ENCODE assay signal across 17 mouse cellular contexts in genomic region chr11:63791004-63791862, GRCm38 (mm10).
DNase-seq lines count a peak whose midpoint lies in the region; ATAC-seq and TF ChIP-seq lines count a peak whose summit lies in the region.
"Had no signal": no experiment of that assay in that cellular context is flagged by ENCODE, and none has a peak within 500 bp of the region (broad histone marks: within the 10 kb centered on the region; RNA-seq: fewer than 3 reads in every experiment).

No protein-coding gene starts in this region.

- no peak for TF ChIP-seq CTCF in forebrain, postnatal 0 days (IDR thresholded peaks at IDR 0.05; ENCODE audit: low read depth)

- H3K27me3 ChIP-seq in forebrain, embryonic 10.5 days (ENCODE audit: poor library complexity, severe bottlenecking), result peaks cover 70% of the 10 kb centered on the region
- H3K27me3 ChIP-seq in forebrain, postnatal 0 days (ENCODE audit: insufficient read depth, low read length), result no peaks in the 10 kb centered on the region; the same call in 1 of the 2 replicates
- peaks cover 11% of the 10 kb centered on the region; the same call in 1 of the 2 replicates for H3K27me3 ChIP-seq in heart, embryonic 12.5 days (replicated peaks)
- H3K27me3 ChIP-seq in liver, embryonic 11.5 days (replicated peaks; ENCODE audit: control insufficient read depth, insufficient read depth, low read length), result no peaks in the 10 kb centered on the region
- H3K27me3 ChIP-seq in kidney, embryonic 14.5 days (ENCODE audit: control insufficient read depth, insufficient read depth, low read length), result no peaks in the 10 kb centered on the region; the same call in 1 of the 2 replicates

- no peaks in the 10 kb centered on the region for H3K9me3 ChIP-seq in forebrain, embryonic 10.5 days
- H3K9me3 ChIP-seq in forebrain, postnatal 0 days (ENCODE audit: low read length), result no peaks in the 10 kb centered on the region
- no peaks in the 10 kb centered on the region for H3K9me3 ChIP-seq in heart, embryonic 12.5 days (replicated peaks)
- H3K9me3 ChIP-seq in liver, embryonic 11.5 days (ENCODE audit: control insufficient read depth, low read length), result no peaks in the 10 kb centered on the region
- no peaks in the 10 kb centered on the region for H3K9me3 ChIP-seq in kidney, embryonic 14.5 days (ENCODE audit: control insufficient read depth, low read length)

- H3K27ac ChIP-seq in forebrain, embryonic 10.5 days, result 0 out of 2 replicates have a peak overlapping the region, but pooled peaks have one; percentile 20
- H3K27ac ChIP-seq in forebrain, postnatal 0 days (ENCODE audit: low read depth, low read length), result no peak overlapping the region
- no peak overlapping the region for H3K27ac ChIP-seq in heart, embryonic 12.5 days (ENCODE audit: poor library complexity, severe bottlenecking)
- peak overlapping the region; percentile 56 for H3K27ac ChIP-seq in liver, embryonic 11.5 days (ENCODE audit: low read depth, low read length)
- no peak overlapping the region for H3K27ac ChIP-seq in kidney, embryonic 14.5 days (ENCODE audit: low read depth, low read length)
- H3K27ac ChIP-seq: hindbrain, embryonic 14.5 days; left cerebral cortex, adult 2 months had no signal

- WGBS in forebrain, embryonic 10.5 days, result 43% methylated on average over 13 of the region's 13 CpGs
- WGBS in forebrain, postnatal 0 days, result 29% methylated on average over 13 of the region's 13 CpGs
- WGBS in heart, embryonic 12.5 days, result 30% methylated on average over 13 of the region's 13 CpGs
- 50% methylated on average over 13 of the region's 13 CpGs for WGBS in liver, embryonic 11.5 days
- 64% methylated on average over 13 of the region's 13 CpGs for WGBS in kidney, embryonic 14.5 days

- H3K9ac ChIP-seq in forebrain, postnatal 0 days, result no peak overlapping the region
- no peak overlapping the region for H3K9ac ChIP-seq in heart, embryonic 12.5 days
- H3K9ac ChIP-seq in liver, embryonic 11.5 days (ENCODE audit: low read depth, low read length), result no peak overlapping the region
- H3K9ac ChIP-seq in kidney, embryonic 14.5 days (ENCODE audit: low read depth, low read length), result no peak overlapping the region
- H3K9ac ChIP-seq: hindbrain, embryonic 14.5 days had no signal

- H3K4me2 ChIP-seq in forebrain, postnatal 0 days (ENCODE audit: low read depth), result no peak overlapping the region
- H3K4me2 ChIP-seq in heart, embryonic 12.5 days, result peak overlapping the region; percentile 30
- H3K4me2 ChIP-seq in liver, embryonic 11.5 days, result no peak overlapping the region
- H3K4me2 ChIP-seq in kidney, embryonic 14.5 days (replicated peaks; ENCODE audit: low read depth, low read length), result no peak overlapping the region
- H3K4me2 ChIP-seq: hindbrain, embryonic 14.5 days had no signal

- intact Hi-C loops in heart, postnatal 25 days (cut with DNase I), result no loop called here

- no peak for ATAC-seq in forebrain, postnatal 0 days
- ATAC-seq in heart, embryonic 12.5 days (ENCODE audit: insufficient number of reproducible peaks, low FRiP score), result no peak
- no peak for ATAC-seq in liver, embryonic 11.5 days (replicated peaks; ENCODE audit: low FRiP score)
- no peak for ATAC-seq in kidney, embryonic 14.5 days (ENCODE audit: low FRiP score, low TSS enrichment)
- ATAC-seq: intestine, postnatal 0 days had no signal

- H3K36me3 ChIP-seq in forebrain, embryonic 10.5 days (replicated peaks), result no peaks in the 10 kb centered on the region
- no peaks in the 10 kb centered on the region for H3K36me3 ChIP-seq in forebrain, postnatal 0 days (ENCODE audit: insufficient read depth)
- no peaks in the 10 kb centered on the region for H3K36me3 ChIP-seq in heart, embryonic 12.5 days
- H3K36me3 ChIP-seq in liver, embryonic 11.5 days (ENCODE audit: control insufficient read depth, insufficient read depth, low read length), result no peaks in the 10 kb centered on the region
- no peaks in the 10 kb centered on the region for H3K36me3 ChIP-seq in kidney, embryonic 14.5 days (ENCODE audit: control insufficient read depth, insufficient read depth, low read length)

- H3K4me3 ChIP-seq in forebrain, embryonic 10.5 days, result no peak overlapping the region
- H3K4me3 ChIP-seq in forebrain, postnatal 0 days (ENCODE audit: low read depth, low read length), result no peak overlapping the region
- H3K4me3 ChIP-seq in heart, embryonic 12.5 days, result no peak overlapping the region
- H3K4me3 ChIP-seq in liver, embryonic 11.5 days (ENCODE audit: low read depth, low read length), result no peak overlapping the region
- no peak overlapping the region for H3K4me3 ChIP-seq in kidney, embryonic 14.5 days (ENCODE audit: low read length)
- H3K4me3 ChIP-seq: left cerebral cortex, adult 2 months had no signal

- H3K4me1 ChIP-seq in forebrain, embryonic 10.5 days, result peaks cover 39% of the 10 kb centered on the region
- H3K4me1 ChIP-seq in forebrain, postnatal 0 days (ENCODE audit: insufficient read depth), result no peaks in the 10 kb centered on the region
- H3K4me1 ChIP-seq in heart, embryonic 12.5 days (replicated peaks), result peaks cover 19% of the 10 kb centered on the region
- H3K4me1 ChIP-seq in liver, embryonic 11.5 days (replicated peaks; ENCODE audit: control insufficient read depth, insufficient read depth, low read length), result no peaks in the 10 kb centered on the region
- H3K4me1 ChIP-seq in kidney, embryonic 14.5 days (ENCODE audit: control insufficient read depth, insufficient read depth, low read length), result no peaks in the 10 kb centered on the region

- DNase-seq in forebrain, embryonic 10.5 days (ENCODE audit: extremely low spot score, low spot score), result no peak
- DNase-seq in forebrain, postnatal 0 days, result no peak
- DNase-seq in heart, postnatal 25 days (ENCODE audit: low spot score), result no peak
- DNase-seq in liver, embryonic 11.5 days (ENCODE audit: low spot score), result no peak
- DNase-seq in liver, result no peak
- DNase-seq in retina, embryonic 14.5 days (ENCODE audit: low spot score), result peak; percentile 56
- DNase-seq: cerebellum, postnatal 10 days; kidney, postnatal 10 days; lung, adult 2 months; lung, postnatal 36 days; right cerebral cortex, postnatal 25 days; thymus, postnatal 25 days had no signal

Comparison
In these comparisons a context has a peak if more than half of its experiments do, and no peak if none do; other contexts are left out.
1. H3K27ac ChIP-seq: peak in forebrain, embryonic 10.5 days (single experiment) and liver, embryonic 11.5 days (single experiment); none in forebrain, postnatal 0 days (single experiment), heart, embryonic 12.5 days (single experiment) and kidney, embryonic 14.5 days (single experiment).